ENCODE assay signal across 8 mouse cellular contexts in the genomic region with DNA sequence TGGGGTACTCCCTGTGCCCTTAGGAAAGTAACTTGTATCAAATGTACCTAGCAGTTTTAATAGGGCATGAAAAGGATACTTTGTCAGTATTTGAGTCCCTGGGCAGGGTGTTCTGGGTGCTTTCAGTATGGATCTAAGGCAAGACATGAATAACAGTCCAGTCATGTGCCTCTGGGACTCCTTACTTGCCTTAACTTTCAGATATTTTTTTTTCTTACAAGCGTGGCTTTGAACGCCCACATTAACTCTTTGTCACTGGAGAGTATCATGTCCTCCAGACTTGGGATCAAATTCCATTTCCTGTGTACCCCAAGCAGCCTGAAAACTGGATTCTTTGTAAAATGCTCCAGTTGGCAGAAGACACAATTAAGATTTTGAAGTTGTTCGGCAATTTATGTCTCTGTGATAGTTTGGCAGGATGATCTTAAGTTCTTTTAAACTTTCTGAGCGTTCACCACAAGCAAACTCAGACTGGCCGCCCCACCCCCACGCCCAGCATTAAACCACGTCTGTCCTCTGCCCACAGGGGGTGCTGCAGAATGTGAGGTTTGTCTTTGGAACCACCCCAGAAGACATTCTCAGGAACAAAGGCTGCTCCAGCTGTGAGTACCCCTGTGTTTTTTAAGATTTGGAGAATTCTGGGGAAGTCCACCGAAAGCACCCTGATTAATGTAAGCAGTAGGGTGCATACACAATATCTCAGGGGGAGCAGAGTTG. TPM values are rescaled to one million over a fixed set of nuclear protein-coding genes. Genes with fewer than 3 reads are reported as not detected.
DNase-seq lines count a peak whose midpoint lies in the region; ATAC-seq and TF ChIP-seq lines count a peak whose summit lies in the region.

No protein-coding gene starts in this region.

- H3K4me3 ChIP-seq in thymus, adult 2 months (ENCODE audit: control insufficient read depth, insufficient read depth, low read length): no peak overlapping the region
- peak overlapping the region; percentile 52; the same call in 1 of the 2 replicates for H3K4me3 ChIP-seq in forebrain, embryonic 15.5 days
- H3K4me3 ChIP-seq in kidney, embryonic 15.5 days (replicated peaks): peak overlapping the region; percentile 61

- H3K36me3 ChIP-seq in thymus, adult 2 months (ENCODE audit: control insufficient read depth, insufficient read depth, low read length): no peaks in the 10 kb centered on the region
- H3K36me3 ChIP-seq in forebrain, embryonic 15.5 days: no peaks in the 10 kb centered on the region
- H3K36me3 ChIP-seq in kidney, embryonic 15.5 days: peaks cover 42% of the 10 kb centered on the region

- 53% methylated on average over 8 of the region's 8 CpGs for WGBS in thymus, adult 2 months
- 37% methylated on average over 8 of the region's 8 CpGs for whole genome bisulfite sequencing in forebrain, embryonic 15.5 days
- WGBS in kidney, embryonic 15.5 days: 34% methylated on average over 8 of the region's 8 CpGs

- H3K9me3 ChIP-seq in forebrain, embryonic 15.5 days: no peaks in the 10 kb centered on the region
- no peaks in the 10 kb centered on the region for H3K9me3 ChIP-seq in kidney, embryonic 15.5 days (replicated peaks)

- H3K4me2 ChIP-seq in forebrain, embryonic 15.5 days (replicated peaks): peak overlapping the region; percentile 97
- peak overlapping the region; percentile 77 for H3K4me2 ChIP-seq in kidney, embryonic 15.5 days

- no peaks in the 10 kb centered on the region; the same call in 1 of the 2 replicates for H3K27me3 ChIP-seq in thymus, adult 2 months (ENCODE audit: control insufficient read depth, insufficient read depth, low read length)
- no peaks in the 10 kb centered on the region for H3K27me3 ChIP-seq in forebrain, embryonic 15.5 days
- H3K27me3 ChIP-seq in kidney, embryonic 15.5 days: peaks cover 11% of the 10 kb centered on the region; the same call in 1 of the 2 replicates

- peak; percentile 35 for DNase-seq in thymus, postnatal 4 days
- DNase-seq in thymus, adult 2 months: no peak
- peak; percentile 57 for DNase-seq in lung, postnatal 14 days
- DNase-seq in frontal cortex, postnatal 10 days (ENCODE audit: low spot score in 2 of 2): no peak
- DNase-seq in right cerebral cortex, postnatal 25 days: no peak

- TF ChIP-seq CTCF in thymus, adult 2 months (IDR thresholded peaks at IDR 0.05; ENCODE audit: borderline replicate concordance, control insufficient read depth, extremely low read depth, insufficient read depth, low read length, poor library complexity): no peak

- H3K27ac ChIP-seq in thymus, adult 2 months (ENCODE audit: control insufficient read depth, insufficient read depth, low read length): no peak overlapping the region
- H3K27ac ChIP-seq in forebrain, embryonic 15.5 days (replicated peaks): no peak overlapping the region
- peak overlapping the region; percentile 45 for H3K27ac ChIP-seq in kidney, embryonic 15.5 days

- TF ChIP-seq POLR2A in thymus, adult 2 months (IDR thresholded peaks at IDR 0.05; ENCODE audit: control insufficient read depth, extremely low read depth, insufficient read depth, low read length, poor library complexity): no peak

- H3K4me1 ChIP-seq in thymus, adult 2 months (replicated peaks; ENCODE audit: control insufficient read depth, insufficient read depth, low read length): peaks cover 2% of the 10 kb centered on the region; the same call in 1 of the 2 replicates
- peaks cover 35% of the 10 kb centered on the region for H3K4me1 ChIP-seq in forebrain, embryonic 15.5 days
- peaks cover 54% of the 10 kb centered on the region for H3K4me1 ChIP-seq in kidney, embryonic 15.5 days

- no peak for ATAC-seq in forebrain, embryonic 15.5 days (replicated peaks)
- no peak for ATAC-seq in kidney, embryonic 15.5 days (replicated peaks; ENCODE audit: low FRiP score)
- ATAC-seq in granulocyte monocyte progenitor cell, adult 5-6 weeks (replicated peaks; ENCODE audit: poor library complexity, severe bottlenecking): no peak

- no peak overlapping the region for H3K9ac ChIP-seq in forebrain, embryonic 15.5 days (replicated peaks)
- H3K9ac ChIP-seq in kidney, embryonic 15.5 days: no peak overlapping the region

RNA-seq across cellular contexts. Expression of a gene that starts 2.3 kb away (rescaled TPM):
- 1.2 and 1.8 TPM in 2 replicates for polyA plus RNA-seq in thymus, adult 2 months (2012; rRNA removed)
- polyA plus RNA-seq in forebrain, embryonic 15.5 days (2015; fragmentation: Nextera tagmentation; extraction: Ambion mirVana): 10.2 and 10.3 TPM in 2 replicates
- polyA plus RNA-seq in kidney, embryonic 15.5 days (2015; fragmentation: Nextera tagmentation; extraction: Ambion mirVana): 35.1 and 38.3 TPM in 2 replicates
- total RNA-seq in granulocyte monocyte progenitor cell, adult 5-6 weeks (2014; fragmentation: Nextera tagmentation): 0.11 TPM in 1 of 2 replicates, not detected in the other
- total RNA-seq in granulocyte monocyte progenitor cell, adult 5-6 weeks (2017): 3.2 and 4.7 TPM in 2 replicates

Comparison
In these comparisons a context has a peak if more than half of its experiments do, and no peak if none do; other contexts are left out.
1. DNase-seq: peak in thymus, postnatal 4 days (single experiment) and lung, postnatal 14 days (single experiment); none in thymus, adult 2 months (single experiment), frontal cortex, postnatal 10 days (0 of 2) and right cerebral cortex, postnatal 25 days (single experiment).